Mouse (Mus musculus) small intestine, adult 2 months (tissue): ENCODE data around the gene 4930469K13Rik.

ENCODE experiments used
- CTCF ChIP-seq: fragments of 200-500 bp; IDR thresholded peaks from 2 replicates; pipeline ENCODE4 v1.5.1; 2012; ENCODE audit warnings: low read depth, mild to moderate bottlenecking, control low read depth, inconsistent platforms, low read length, moderate library complexity, mixed read lengths; ENCODE audit not compliant: insufficient replicate concordance, insufficient read length; ENCODE audit errors: extremely low read depth
- POLR2A ChIP-seq: fragments of 200-500 bp; IDR thresholded peaks from 2 replicates; pipeline ENCODE4 v1.6.1; 2012; ENCODE audit warnings: low read depth, mild to moderate bottlenecking, control low read depth, inconsistent platforms, low read length, moderate library complexity

- no peak for TF ChIP-seq CTCF
- TF ChIP-seq POLR2A: no peak
These were observed 100.1 kb downstream of the 4930469K13Rik start for GRCm38 (mm10) chr11:33998244-33998643.
